Mouse (Mus musculus) liver, embryonic 14.5 days (tissue): Measurements from ENCODE around the gene Aldh3b3.

Experiments
- CTCF ChIP-seq: IDR thresholded peaks from 2 replicates; pipeline ENCODE4 v1.5.1; 2016; ENCODE audit warnings: antibody characterized with exemption, low read depth, control low read depth
- EP300 ChIP-seq: IDR thresholded peaks from 2 replicates; pipeline ENCODE4 v1.6.1; 2016; ENCODE audit warnings: antibody characterized with exemption, low read depth

- TF ChIP-seq CTCF (no peak), EP300 (no peak)
These were observed 47.5 kb downstream of the Aldh3b3 start for GRCm38 (mm10) chr19:4005971-4006370.
